Mouse (Mus musculus) neutrophil, adult 5-6 weeks (primary cell): ENCODE results near the gene 4933402E13Rik. TPM values are rescaled to one million over a fixed set of nuclear protein-coding genes. Genes with fewer than 3 reads are reported as not detected.

ENCODE experiments used
- ATAC-seq: fragments of 151-379, 151-347 bp; 2 replicates; pipeline ENCODE4 v1.8.0; 2017; ENCODE audit warnings: mild to moderate bottlenecking, moderate TSS enrichment; ENCODE audit not compliant: insufficient number of reproducible peaks, poor library complexity, low FRiP score, severe bottlenecking; ENCODE audit errors: extremely low read depth
- total RNA-seq: library from RNA; stranded (forward); fragments of 200-1000 nt; gene quantifications from 2 replicates; pipeline ENCODE4 v1.2.3, GENCODE M21; 2017

4933402E13Rik gene
- not detected in 2 replicates for total RNA-seq

- no peak for ATAC-seq
Observed at GRCm38 (mm10) chrX:62283199-62283598, at the start of gene 4933402E13Rik. Gene 4933402E13Rik, plus strand, starts transcription at chrX:62283499.

Other genes with a start within 250 kb of the 4933402E13Rik start
- gene 4931400O07Rik, start 184.5 kb downstream of the 4933402E13Rik start, total RNA-seq = not detected in 2 replicates